Mouse (Mus musculus) embryo, embryonic 10 days (tissue): ENCODE data around the gene Gm34302.
"Not testable (repeated sequence)": the region's sequence is repeated elsewhere in the genome, so short reads cannot be mapped to it uniquely, and the experiment has no call there.

Source experiments
- DNase-seq: peaks from one replicate; pipeline ENCODE4 v3.0.0-alpha.2; 2015; ENCODE audit warnings: low spot score

The Gm34302 gene

DNA sequence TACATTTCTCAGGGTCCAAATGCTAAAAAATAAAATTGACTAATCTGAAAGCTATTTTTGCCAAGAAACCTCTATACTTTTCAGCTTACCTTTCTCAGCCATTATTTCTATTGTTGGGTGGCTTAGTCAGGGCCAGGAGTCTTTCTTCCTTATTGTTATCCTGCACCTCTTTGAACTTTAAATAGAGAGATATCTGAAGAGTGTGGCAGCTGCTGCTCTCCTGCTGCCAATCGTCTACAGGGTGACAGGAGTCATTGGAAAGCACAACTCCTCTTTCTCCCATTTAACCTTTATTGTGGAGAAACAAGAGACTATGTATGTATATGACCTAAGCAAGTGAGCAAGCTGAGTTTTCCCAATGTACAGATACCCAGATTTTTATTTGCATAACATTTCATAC is at the start of gene Gm34302:
TSS of gene Gm34302 (minus strand) at position 154 of the 400 bp plus-strand sequence.
- no peak for DNase-seq

DNA sequence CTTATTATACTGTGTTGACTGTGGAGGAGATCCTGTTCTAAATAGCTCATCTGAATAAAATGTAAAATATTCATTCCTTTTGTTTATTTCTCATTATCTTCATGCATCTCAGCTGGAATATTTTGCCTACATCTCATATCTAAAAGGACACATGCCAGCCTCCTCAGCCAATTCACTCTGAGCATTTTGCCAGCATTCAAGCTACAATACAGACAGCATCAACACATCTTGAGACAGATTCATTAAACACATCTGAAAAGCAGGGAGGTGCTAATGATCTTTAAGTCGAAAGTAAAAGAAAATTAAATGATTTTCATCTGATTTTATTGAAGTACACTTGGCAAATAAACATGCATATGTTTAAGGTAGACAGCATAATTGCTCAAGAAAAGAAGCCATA is 48.2 kb upstream of the Gm34302 start:
- DNase-seq: no peak

DNA sequence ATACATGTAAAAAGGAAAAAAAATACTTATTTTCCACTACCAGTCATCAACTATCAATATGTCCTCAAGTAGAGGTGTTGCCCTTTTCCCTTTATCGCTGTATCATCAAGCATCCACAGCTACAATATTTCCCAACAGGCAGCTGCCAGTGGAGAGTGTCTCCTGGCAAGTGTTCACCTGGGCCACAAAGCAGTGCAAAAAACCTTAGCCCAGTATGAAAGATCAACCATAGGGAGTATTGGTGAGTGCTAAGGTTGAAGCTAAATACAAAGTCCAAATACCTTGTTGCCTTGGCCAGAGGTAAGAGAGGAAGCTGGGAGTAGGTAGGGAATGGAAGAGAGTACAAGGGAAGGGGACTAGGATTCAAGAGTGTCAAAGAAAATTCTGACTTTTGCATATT is 34.0 kb upstream of the Gm34302 start:
- no peak for DNase-seq

DNA sequence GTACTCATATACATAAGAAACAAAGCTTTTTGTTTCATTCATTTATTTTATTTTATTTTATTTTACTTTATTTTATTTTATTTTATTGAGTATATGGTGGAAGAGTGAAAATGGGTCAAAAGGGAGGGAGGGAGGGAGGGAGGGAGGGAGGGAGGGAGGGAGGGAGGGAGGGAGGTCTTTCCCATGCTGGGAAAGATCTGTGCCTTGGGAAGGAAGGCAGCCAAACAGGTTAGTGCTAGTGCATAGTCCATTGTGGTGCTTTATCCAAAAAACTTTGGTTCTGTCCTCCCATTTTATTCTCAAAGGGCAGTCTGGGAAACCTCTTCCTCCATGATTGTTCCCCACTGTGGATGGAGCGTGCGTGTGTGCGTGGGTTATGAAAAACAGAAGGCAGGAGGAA is 32.6 kb upstream of the Gm34302 start:
- not testable (repeated sequence) for DNase-seq

DNA sequence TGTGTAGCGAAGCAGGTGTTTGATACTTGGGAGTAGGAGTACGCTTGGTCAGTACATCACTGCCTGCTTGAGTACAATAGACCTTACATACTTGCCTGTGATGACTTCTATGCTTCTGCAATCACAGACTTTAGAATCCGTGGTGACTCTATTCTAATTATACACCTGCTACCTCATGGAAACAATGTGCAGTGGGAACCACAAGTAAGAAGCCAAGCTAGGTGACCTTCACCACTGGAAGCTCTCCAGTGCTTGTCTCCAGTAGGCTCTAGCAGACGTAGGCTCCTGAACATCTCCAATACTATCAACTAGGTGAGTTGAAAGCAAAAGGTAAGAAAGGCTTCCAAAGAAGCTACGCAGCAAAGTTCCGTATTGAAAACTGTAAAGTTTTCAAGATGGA is 27.6 kb upstream of the Gm34302 start:
- no peak for DNase-seq

DNA sequence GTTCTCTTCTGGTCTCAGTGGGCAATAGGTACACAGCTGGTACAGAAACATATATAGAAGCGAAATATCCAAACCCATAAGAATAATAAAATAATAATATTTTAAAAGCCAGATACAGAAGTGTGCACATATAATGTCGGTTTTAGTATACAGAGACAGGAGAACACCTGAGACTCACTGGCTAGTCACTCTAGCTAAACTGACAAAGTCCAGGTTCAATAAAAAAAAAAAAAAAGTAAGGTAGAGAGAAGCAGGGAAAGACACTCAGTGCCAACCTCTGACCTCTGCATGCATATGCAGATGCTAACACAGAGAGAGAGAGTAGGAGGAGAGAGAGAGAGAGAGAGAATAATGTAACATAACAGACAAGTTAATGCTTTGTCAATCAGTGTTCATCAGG is 25.8 kb upstream of the Gm34302 start:
- no peak for DNase-seq

DNA sequence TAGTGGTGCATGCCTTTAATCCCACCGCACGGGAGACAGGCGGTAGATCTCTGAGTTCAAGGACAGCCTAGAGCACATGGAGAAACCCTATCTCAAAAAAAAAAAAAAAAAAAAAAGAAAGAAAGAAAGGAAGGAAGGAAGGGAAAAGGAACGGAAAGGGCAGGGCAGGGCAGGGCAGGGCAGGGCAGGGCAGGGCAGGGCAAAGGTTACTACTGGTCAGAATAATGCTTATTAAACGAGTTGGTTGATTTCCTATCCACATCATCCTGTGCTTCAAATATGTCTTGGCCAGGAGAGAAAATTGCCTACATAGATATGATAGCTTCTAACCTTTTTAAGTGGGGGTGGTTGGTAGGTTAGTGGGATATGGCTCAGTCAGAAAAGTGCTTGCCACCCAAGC is 25.2 kb upstream of the Gm34302 start:
- no peak for DNase-seq

DNA sequence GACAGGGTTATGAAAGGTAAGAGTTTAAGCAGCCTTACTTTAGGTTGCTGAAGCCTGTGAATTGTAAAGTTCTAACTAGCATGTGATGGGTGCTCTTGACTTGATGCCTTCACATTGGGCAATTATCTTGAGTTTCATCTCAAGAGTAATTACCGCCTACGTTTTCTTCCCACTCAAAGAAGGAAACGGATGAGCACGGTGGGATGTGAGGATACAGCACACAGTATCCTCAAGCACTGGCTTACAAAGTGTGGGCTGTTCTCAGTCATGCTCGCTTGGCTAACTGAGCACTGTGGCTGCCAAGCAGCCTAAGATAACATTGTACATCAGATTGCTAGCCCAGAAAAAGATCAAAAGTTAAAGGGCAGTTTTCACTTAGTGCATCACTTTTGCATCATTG is 20.8 kb upstream of the Gm34302 start:
- no peak for DNase-seq

DNA sequence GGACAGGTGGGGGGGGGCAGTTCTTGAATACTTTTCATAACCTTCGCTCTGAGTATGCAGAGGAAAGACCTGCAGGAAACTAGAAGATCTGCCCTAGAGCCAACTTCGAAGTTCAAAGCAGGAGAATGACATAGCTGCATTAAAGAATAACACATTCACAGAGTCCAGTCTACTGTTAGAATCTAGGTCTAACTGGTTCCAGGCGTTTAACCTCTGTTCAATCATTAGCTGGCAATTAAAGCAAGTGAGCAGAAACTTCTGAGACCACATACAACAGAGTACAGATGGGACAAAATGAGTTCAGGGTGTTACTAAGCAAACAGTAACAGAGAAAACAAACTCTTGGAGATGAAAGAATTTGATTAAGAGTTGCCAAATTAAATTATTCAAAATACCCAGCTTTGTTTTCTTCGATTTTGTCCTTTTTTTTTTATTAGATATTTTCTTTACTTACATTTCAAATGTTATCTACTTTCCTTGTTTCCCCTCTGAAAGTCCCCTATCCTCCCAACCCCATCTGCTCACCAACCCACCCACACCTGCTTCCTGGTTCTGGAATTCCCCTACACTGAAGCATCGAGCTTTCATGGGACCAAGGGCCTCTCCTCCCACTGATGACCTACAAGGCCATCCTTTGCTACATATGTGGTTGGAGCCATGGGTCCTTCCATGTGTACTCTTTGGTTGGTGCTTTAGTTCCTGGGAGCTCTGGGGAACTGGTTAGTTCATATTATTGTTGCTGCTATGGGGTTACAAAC is 11.1 kb upstream of the Gm34302 start:
- peak; percentile 5 for DNase-seq

DNA sequence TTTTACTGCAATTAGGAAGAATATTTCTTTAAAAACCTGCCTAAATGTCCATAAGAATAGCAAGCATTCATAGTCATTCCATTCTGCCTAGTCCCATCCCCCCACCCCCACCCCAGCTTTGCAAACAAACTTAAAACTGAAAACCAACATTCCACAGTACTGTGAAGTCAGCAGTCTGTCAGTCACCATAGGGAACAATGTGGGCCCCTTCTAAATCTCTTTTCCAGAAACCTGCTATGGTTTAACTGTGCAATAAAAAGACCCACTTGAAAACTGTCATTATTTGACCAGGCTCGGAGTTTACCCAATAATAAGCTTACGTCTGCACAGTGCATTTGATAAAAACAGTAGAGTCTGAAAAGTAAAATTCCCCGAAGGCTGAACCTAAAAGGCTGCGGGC is 9.9 kb upstream of the Gm34302 start:
- peak; percentile 6 for DNase-seq

DNA sequence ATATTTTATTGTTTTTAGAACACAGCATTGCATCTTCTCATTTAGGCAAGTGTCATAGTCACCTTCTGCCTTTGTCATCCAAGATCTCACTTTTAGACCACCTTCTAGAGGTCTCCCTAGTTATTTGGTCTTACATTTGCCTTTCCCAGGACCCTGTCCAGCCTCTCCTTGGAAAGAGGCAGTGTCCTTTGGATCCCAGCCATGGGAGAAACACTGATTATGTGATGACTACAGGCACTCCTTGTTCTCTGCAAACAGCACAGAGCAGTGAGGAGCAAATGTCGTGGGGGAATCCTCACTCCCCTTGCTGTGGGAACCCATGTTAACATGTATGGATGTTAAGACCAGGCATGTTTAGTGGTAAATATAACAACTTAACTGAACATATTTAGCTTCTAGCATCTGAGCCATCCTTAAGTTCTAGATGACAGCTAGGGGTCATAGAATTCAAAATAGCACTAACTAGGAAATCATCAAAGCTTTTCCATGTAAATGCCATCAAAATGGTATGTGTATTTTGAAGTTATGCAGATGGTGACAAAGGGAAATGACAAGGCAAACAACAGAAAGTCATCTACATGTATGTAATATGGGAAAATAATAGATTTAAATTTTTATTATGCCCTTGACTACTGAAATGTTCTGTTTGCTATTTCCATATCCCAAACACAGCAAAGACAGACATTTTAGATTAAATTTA is 43.1 kb downstream of the Gm34302 start:
- no peak for DNase-seq

DNA sequence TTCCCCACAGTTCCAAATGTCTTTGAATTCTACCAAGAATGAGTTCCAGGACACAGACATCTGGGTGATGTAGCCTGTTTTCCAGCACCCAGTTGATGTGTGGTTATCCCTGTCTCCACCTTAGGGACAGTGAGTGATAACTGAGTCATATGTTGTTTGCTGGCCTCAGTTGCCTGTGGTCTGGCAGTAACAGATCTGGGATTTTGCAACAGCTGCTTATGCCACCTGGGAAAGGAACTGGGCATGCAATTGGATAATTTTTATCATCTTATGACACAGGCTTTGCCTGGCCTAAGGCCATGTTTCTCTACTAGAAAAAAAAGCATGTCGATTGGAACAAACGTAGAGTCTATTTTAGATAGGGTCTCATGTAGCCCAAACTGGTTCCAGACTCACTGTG is 43.9 kb downstream of the Gm34302 start:
- DNase-seq: no peak

DNA sequence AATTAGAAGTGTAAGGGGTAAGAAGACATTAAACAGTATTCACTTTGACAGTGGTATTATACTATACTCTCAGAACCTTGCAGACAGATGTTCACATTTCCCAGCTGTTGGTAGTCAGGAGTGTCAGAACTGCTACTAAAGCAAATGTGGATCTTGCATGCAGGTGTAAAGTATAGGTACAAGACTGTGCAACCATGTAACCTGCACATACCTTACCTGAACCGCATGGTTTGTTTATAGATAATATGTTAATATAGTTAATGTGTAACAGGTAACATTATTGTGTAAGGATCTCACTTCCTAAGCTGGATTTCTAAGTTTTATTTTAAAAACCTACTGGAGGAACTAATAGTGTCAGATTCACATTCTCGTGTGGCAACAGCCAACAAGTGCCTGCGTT is 44.8 kb downstream of the Gm34302 start:
- no peak for DNase-seq
